Mouse (Mus musculus) retina, postnatal 7 days (tissue): ENCODE results near the gene Arhgap29.

Experiments
- DNase-seq: peaks from one replicate; pipeline ENCODE4 v3.0.0-alpha.2; 2012; ENCODE audit warnings: low read depth, low spot score

The Arhgap29 gene

DNA sequence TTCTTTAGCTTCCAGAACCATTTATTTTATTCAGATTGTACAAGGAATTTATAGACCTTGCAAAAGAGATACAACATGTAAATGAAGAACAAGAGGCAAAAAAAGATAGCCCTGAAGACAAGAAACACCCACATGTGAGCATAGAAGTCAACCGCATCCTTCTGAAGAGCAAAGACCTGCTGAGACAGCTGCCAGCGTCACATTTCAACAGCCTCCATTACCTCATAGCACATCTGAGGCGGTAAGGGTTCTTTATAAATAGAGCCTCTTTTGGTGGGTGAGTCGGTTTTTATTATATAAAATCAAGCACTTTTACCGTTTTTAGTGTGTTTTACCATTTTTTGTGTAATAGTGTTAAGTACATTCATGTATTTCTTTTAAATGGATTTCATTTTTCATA is 57.5 kb downstream of the Arhgap29 start:
- no peak for DNase-seq

- no peak for DNase-seq
These were observed 58.0 kb downstream of the Arhgap29 start for GRCm38 (mm10) chr3:122010292-122010691.

GRCm38 (mm10) chr3:122012464-122012863 is 60.1 kb downstream of the Arhgap29 start:
- no peak for DNase-seq

GRCm38 (mm10) chr3:122018421-122018820 is 66.1 kb downstream of the Arhgap29 start:
- DNase-seq, result no peak

- DNase-seq, result no peak
These were observed 66.8 kb downstream of the Arhgap29 start for GRCm38 (mm10) chr3:122019159-122019558.

GRCm38 (mm10) chr3:122021029-122021652 is 68.8 kb downstream of the Arhgap29 start:
- DNase-seq, result no peak

DNA sequence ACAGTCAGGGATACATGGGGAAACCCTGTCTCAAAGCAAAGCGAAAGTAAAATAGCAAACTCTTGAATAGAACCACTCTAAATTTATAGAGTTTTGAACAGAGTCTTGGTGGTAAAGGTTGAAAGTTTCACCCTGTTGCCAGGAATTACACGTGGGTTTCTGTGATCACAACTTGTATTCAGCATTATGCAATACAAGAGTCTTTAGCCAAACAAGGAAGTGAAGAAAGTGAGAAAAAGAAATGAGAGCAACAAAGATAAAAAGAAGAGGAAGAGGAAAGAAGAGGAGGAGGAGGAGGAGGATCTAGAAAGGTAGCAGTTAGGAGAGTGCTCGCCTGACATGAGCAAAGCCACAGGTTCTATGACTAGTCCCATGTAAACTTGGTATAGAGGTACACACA is 70.0 kb downstream of the Arhgap29 start:
- DNase-seq, result no peak

- no peak for DNase-seq
These were observed 74.3 kb downstream of the Arhgap29 start for GRCm38 (mm10) chr3:122026676-122027075.

- no peak for DNase-seq
These were observed 75.4 kb downstream of the Arhgap29 start for GRCm38 (mm10) chr3:122027776-122028175.

- no peak for DNase-seq
These were observed 81.0 kb downstream of the Arhgap29 start for GRCm38 (mm10) chr3:122033248-122033837.

- no peak for DNase-seq
These were observed 81.9 kb downstream of the Arhgap29 start for GRCm38 (mm10) chr3:122034240-122034639.

DNA sequence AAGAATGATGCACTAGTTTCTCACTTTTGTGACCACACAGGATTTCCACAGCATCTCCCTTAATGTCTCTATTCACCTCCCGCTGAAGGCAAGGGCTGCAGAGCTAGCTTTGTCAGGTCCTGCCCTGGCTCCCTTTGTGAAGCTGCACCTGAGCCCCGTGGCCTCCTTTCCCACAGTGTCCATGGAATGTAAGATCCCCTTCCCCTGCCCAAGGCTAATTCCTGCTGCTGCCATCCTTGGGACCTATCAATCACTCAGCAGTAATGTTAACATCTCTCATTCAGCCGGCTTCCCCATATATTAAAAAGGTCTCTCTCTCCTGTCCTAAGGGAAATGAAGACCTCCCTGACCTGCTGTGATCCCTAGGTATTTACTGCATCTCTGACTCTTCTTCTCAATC is 82.8 kb downstream of the Arhgap29 start:
- DNase-seq, result no peak

GRCm38 (mm10) chr3:122040522-122040921 is 88.2 kb downstream of the Arhgap29 start:
- DNase-seq, result no peak

DNA sequence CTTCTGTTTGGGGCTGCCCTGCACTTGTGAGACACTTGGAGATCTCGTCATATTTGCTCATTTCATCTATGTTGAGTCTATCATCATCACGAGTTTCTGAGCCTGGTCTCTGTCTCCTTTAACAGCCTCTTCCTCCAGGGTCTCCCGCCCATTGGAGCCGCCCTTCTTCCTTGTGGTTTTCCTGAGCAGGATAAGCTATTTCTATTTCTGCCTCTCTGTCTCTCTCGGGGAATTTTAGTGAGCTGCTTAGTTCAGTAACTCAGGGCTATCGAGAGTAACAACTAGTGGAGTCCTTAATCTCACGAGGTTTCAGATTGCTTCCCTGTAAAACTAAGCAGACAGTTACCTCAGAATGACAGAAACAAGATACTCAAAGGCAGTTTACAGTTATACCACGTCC is 90.8 kb downstream of the Arhgap29 start:
- DNase-seq, result no peak

- peak; percentile 72 for DNase-seq
These were observed 91.6 kb downstream of the Arhgap29 start, which contains the start of gene Abca4 for GRCm38 (mm10) chr3:122043799-122044547. Gene Abca4 (plus strand): TSS chr3:122044443.

- DNase-seq, result no peak
These were observed 93.9 kb downstream of the Arhgap29 start for GRCm38 (mm10) chr3:122046187-122046620.

DNA sequence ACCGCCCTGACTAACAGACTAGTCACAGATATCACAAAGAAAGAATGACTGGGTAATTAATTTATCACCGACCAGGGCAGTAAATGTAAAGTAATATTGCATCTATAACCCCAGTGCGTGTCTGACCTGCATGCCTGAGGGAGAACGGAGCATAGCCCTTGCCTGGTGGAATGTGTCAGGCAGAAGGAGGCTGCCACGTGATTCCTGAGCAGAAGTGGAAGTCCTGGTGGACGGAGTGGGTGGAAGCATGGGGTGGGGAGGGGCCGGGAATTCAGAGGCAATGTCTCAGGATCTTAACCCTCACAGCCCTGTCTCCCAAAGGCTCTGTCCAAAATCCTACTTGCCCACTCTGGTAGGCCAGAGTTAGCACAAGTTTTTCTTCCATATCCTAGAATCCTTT is 95.1 kb downstream of the Arhgap29 start:
- DNase-seq, result no peak

DNA sequence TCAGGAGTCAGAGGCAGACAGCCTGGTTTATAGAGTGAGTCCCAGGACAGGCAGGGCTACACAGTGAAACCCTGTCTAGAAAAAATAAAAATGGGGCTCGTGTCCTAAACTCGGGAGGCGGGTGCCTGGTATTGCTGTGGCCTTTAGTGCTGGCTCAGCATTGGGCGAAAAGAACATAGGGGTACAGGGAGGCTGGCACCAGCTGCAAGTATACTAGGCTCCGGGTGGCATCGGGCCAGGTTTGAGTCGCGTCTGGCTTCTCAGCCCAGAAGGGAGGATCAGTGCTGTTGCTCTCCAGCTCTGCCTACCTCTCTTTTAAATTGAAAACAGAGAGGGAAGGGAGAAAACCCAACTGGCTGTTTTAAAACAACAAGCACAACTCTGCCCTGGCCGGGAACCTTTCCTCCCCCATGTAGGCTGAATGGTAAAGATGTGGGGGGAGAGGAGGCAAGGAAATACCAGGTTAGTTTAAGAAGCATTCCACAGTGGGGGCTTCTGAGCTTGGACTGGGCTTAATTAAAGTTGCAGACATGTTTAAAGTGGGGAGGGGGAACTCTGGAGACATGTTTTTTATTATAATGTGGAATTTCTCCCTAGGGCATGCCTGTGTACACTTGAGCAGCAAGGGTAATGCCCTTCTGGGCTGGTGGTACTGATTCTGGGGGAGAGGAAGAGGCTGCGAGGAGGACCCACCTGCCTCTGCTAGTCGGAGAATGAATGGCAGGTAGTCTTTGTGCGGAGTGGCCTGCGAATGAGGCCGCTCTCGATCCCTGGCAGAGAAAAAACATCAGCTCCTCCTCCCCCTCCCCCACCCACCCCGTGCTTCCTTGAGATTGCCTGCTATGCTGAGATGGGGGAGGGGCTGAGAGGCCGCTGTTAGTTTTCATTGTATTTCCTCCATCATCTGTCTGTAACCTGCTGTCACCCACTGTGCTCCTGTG is 95.8 kb downstream of the Arhgap29 start:
- no peak for DNase-seq

- no peak for DNase-seq
These were observed 96.8 kb downstream of the Arhgap29 start for GRCm38 (mm10) chr3:122049158-122049557.

GRCm38 (mm10) chr3:122058439-122059198 is 106.3 kb downstream of the Arhgap29 start:
- DNase-seq, result no peak

DNA sequence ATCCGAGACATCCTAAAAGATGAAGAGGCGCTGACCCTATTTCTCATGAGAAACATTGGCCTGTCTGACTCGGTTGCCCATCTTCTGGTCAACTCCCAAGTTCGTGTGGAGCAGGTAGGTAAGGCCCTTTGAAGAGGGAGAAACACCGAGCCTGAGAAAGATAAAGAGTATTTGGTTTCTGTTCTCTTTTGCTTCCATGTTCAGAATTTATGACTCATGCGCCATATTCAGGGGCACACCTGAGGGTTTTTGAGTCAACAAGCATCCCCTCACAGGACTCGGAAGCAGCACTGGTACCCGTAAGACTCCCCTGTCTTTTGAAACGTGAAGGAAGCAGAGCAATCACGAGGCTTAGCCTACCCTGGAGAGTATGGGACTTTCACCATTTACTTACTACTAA is 110.2 kb downstream of the Arhgap29 start:
- DNase-seq, result no peak
